In the genomic region with DNA sequence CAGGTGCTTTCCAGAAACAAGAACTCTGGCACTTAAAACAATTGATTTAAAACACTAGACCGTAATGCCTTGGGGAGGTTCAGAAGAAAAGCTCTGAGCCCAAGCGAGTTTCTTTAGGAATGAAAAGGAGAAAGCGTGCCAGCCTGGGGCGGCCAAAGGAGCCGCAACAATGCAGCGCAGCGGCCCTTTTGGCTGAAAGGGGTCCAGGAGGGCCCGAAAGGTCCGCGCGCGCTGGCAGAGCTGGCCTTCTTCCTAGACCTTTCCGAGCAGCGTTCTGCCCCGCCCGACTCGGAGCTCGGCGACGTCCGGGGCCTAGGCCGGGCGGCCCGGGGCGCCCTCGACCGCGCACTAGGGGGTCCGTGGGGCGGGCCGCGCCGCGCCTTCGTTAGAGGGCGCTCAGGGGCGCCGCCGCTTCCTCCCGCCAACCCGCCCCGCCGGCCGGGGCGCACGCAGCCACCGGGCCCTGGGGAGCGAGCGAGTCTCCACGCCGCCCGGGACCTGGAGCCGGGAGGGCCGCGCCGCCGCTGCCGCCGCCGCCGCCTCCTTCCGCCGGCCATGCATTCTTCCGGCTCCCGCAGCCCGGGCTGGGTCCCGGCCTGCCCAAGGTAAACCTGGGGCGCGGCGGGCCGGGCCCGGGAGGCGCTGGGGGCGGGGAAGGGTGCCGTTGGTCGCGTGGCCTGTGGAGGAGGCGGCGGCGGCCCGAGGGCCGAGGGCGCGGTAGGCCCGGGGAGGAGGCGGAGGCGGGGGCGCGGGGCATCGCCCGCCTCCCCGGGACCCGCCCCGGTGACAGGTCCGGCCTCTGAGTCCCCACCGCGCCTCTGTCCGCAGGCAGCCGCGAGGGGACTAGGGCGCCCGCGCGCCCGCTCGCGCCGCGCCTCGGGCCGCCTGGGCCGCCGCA, we compare ENCODE assay signal across 8 mouse cellular contexts. TPM values are rescaled to one million over a fixed set of nuclear protein-coding genes. Genes with fewer than 3 reads are reported as not detected.
A peak's percentile ranks its signal among the peaks of the same experiment; 100 is the strongest.
DNase-seq lines count a peak whose midpoint lies in the region; ATAC-seq and TF ChIP-seq lines count a peak whose summit lies in the region.

Lpgat1 (plus strand) TSS at position 234 of the 898 bp plus-strand sequence.

- H3K9ac ChIP-seq in heart, embryonic 13.5 days = peak within 1 kb of the TSS; percentile 98
- peak within 1 kb of the TSS; percentile 83 for H3K9ac ChIP-seq in kidney, postnatal 0 days (ENCODE audit: low read depth, low read length)
- peak within 1 kb of the TSS; percentile 72 for H3K9ac ChIP-seq in liver, embryonic 12.5 days

- H3K4me2 ChIP-seq in heart, embryonic 13.5 days = peak within 1 kb of the TSS; percentile 76
- H3K4me2 ChIP-seq in kidney, postnatal 0 days (ENCODE audit: low read length) = peak within 1 kb of the TSS; percentile 97
- H3K4me2 ChIP-seq in liver, embryonic 12.5 days = peak within 1 kb of the TSS; percentile 86

- peaks cover 18% of the 10 kb centered on the region for H3K27me3 ChIP-seq in forebrain, embryonic 10.5 days (ENCODE audit: poor library complexity, severe bottlenecking)
- no peaks in the 10 kb centered on the region for H3K27me3 ChIP-seq in heart, embryonic 13.5 days (replicated peaks)
- no peaks in the 10 kb centered on the region for H3K27me3 ChIP-seq in kidney, postnatal 0 days (ENCODE audit: insufficient read depth, low read length)
- H3K27me3 ChIP-seq in liver, embryonic 12.5 days (replicated peaks) = peaks cover 56% of the 10 kb centered on the region
- H3K27me3 ChIP-seq in splenic B cell, adult 2 months (ENCODE audit: control insufficient read depth, insufficient read depth, low read length, poor library complexity, severe bottlenecking) = no peaks in the 10 kb centered on the region

- no peak for TF ChIP-seq CTCF in bone marrow, adult 2 months (IDR thresholded peaks at IDR 0.05; ENCODE audit: control insufficient read depth, insufficient read depth, low read length)
- no peak for TF ChIP-seq CTCF in kidney, postnatal 0 days (IDR thresholded peaks at IDR 0.05; ENCODE audit: low read depth)

- peak within 1 kb of the TSS; percentile 83 for H3K27ac ChIP-seq in bone marrow, adult 2 months (ENCODE audit: control insufficient read depth, insufficient read depth, low read depth, low read length, poor library complexity)
- peak within 1 kb of the TSS; percentile 97 for H3K27ac ChIP-seq in forebrain, embryonic 10.5 days
- peak within 1 kb of the TSS; percentile 96 for H3K27ac ChIP-seq in heart, embryonic 13.5 days (replicated peaks)
- H3K27ac ChIP-seq in kidney, postnatal 0 days = peak within 1 kb of the TSS; percentile 96
- H3K27ac ChIP-seq in liver, embryonic 12.5 days = peak within 1 kb of the TSS; percentile 73

- H3K36me3 ChIP-seq in forebrain, embryonic 10.5 days (replicated peaks) = peaks cover 21% of the 10 kb centered on the region
- peaks cover 13% of the 10 kb centered on the region for H3K36me3 ChIP-seq in heart, embryonic 13.5 days
- peaks cover 1% of the 10 kb centered on the region; the same call in 1 of the 2 replicates for H3K36me3 ChIP-seq in kidney, postnatal 0 days (ENCODE audit: insufficient read depth, low read length)
- 0 out of 2 replicates have a peak, but pooled peaks cover 3% of the 10 kb centered on the region for H3K36me3 ChIP-seq in liver, embryonic 12.5 days
- 0 out of 2 replicates have a peak, but pooled peaks cover 2% of the 10 kb centered on the region for H3K36me3 ChIP-seq in splenic B cell, adult 2 months (ENCODE audit: control insufficient read depth, insufficient read depth, low read length, poor library complexity, severe bottlenecking)

- under 1% methylated on average over 109 of the region's 113 CpGs for WGBS in bone marrow, adult 2 months
- under 1% methylated on average over 101 of the region's 113 CpGs for WGBS in forebrain, embryonic 10.5 days
- WGBS in heart, embryonic 13.5 days = under 1% methylated on average over 88 of the region's 113 CpGs
- WGBS in kidney, postnatal 0 days = under 1% methylated on average over 64 of the region's 113 CpGs
- 2% methylated on average over 62 of the region's 113 CpGs for WGBS in liver, embryonic 12.5 days (ENCODE audit: insufficient replicate concordance)

- TF ChIP-seq POLR2A in bone marrow, adult 2 months (IDR thresholded peaks at IDR 0.05; ENCODE audit: borderline replicate concordance, control insufficient read depth, low read depth, low read length) = peak; percentile 39; the same call in 1 of the 2 replicates

- peak; percentile 70 for ATAC-seq in heart, embryonic 13.5 days (ENCODE audit: extremely low read depth, insufficient number of reproducible peaks, low FRiP score, low TSS enrichment)
- ATAC-seq in kidney, postnatal 0 days (replicated peaks; ENCODE audit: low FRiP score, low read depth) = peak; percentile 85
- ATAC-seq in liver, embryonic 12.5 days = peak; percentile 80

- H3K4me1 ChIP-seq in bone marrow, adult 2 months (ENCODE audit: control insufficient read depth, insufficient read depth, low read length) = no peaks in the 10 kb centered on the region; the same call in 1 of the 2 replicates
- H3K4me1 ChIP-seq in forebrain, embryonic 10.5 days = peaks cover 41% of the 10 kb centered on the region
- peaks cover 35% of the 10 kb centered on the region for H3K4me1 ChIP-seq in heart, embryonic 13.5 days
- H3K4me1 ChIP-seq in kidney, postnatal 0 days (replicated peaks; ENCODE audit: insufficient read depth, low read length) = 0 out of 2 replicates have a peak, but pooled peaks cover 3% of the 10 kb centered on the region
- 0 out of 2 replicates have a peak, but pooled peaks cover 9% of the 10 kb centered on the region for H3K4me1 ChIP-seq in liver, embryonic 12.5 days

- H3K4me3 ChIP-seq in bone marrow, adult 2 months (replicated peaks; ENCODE audit: control insufficient read depth, low read depth, low read length) = peak within 1 kb of the TSS; percentile 74
- peak within 1 kb of the TSS; percentile 94 for H3K4me3 ChIP-seq in forebrain, embryonic 10.5 days
- H3K4me3 ChIP-seq in heart, embryonic 13.5 days = peak within 1 kb of the TSS; percentile 93
- H3K4me3 ChIP-seq in kidney, postnatal 0 days (replicated peaks; ENCODE audit: low read depth, low read length) = peak within 1 kb of the TSS; percentile 95
- peak within 1 kb of the TSS; percentile 67 for H3K4me3 ChIP-seq in liver, embryonic 12.5 days

- peak; percentile 62 for DNase-seq in 416B (ENCODE audit: low read depth)
- peak; percentile 68 for DNase-seq in forebrain, embryonic 10.5 days (ENCODE audit: extremely low spot score, low spot score)
- peak; percentile 73 for DNase-seq in kidney, postnatal 0 days (ENCODE audit: low spot score)
- DNase-seq in naive thymus-derived CD4-positive, alpha-beta T cell, adult 2 months (ENCODE audit: low read depth) = peak; percentile 73
- DNase-seq in splenic B cell, adult 2 months (ENCODE audit: low read depth, low spot score) = peak; percentile 74

- H3K9me3 ChIP-seq in forebrain, embryonic 10.5 days = no peaks in the 10 kb centered on the region
- H3K9me3 ChIP-seq in heart, embryonic 13.5 days = no peaks in the 10 kb centered on the region
- no peaks in the 10 kb centered on the region for H3K9me3 ChIP-seq in kidney, postnatal 0 days (replicated peaks; ENCODE audit: low read length)
- no peaks in the 10 kb centered on the region for H3K9me3 ChIP-seq in liver, embryonic 12.5 days (replicated peaks)

RNA-seq across cellular contexts. Expression of gene Lpgat1, which starts in this region (rescaled TPM):
- 5.9 and 21.1 TPM in 2 replicates for polyA plus RNA-seq in bone marrow, adult 2 months (2011; ENCODE audit: insufficient read depth, insufficient read length, low replicate concordance, missing spikeins)
- 20.9 and 21.4 TPM in 2 replicates for polyA plus RNA-seq in forebrain, embryonic 10.5 days (2016; fragmentation: Nextera tagmentation; extraction: Ambion mirVana)
- polyA plus RNA-seq in heart, embryonic 13.5 days (2015; fragmentation: Nextera tagmentation; extraction: Ambion mirVana) = 15.4 and 21.3 TPM in 2 replicates
- 36.5 and 37.1 TPM in 2 replicates for polyA plus RNA-seq in kidney, postnatal 0 days (2015; fragmentation: Nextera tagmentation; extraction: Ambion mirVana)
- polyA plus RNA-seq in liver, embryonic 12.5 days (2016; fragmentation: Nextera tagmentation; extraction: Ambion mirVana) = 21.4 and 21.8 TPM in 2 replicates

Comparison
In these comparisons a context has a peak if more than half of its experiments do, and no peak if none do; other contexts are left out.
1. Peak in every context shown above with its lines: DNase-seq, ATAC-seq, H3K4me3 ChIP-seq and H3K27ac ChIP-seq.